Mouse (Mus musculus) limb, embryonic 10.5 days (tissue): ENCODE measurements around the gene Prrxl1. TPM values are rescaled to one million over a fixed set of nuclear protein-coding genes. Genes with fewer than 3 reads are reported as not detected.
A peak's percentile ranks its signal among the peaks of the same experiment; 100 is the strongest.

Experiments
- DNase-seq: peaks from one replicate; pipeline ENCODE4 v3.0.0-alpha.2; 2017; ENCODE audit warnings: low spot score
- H3K27ac ChIP-seq: fragments of 300-500 bp; sonication (generic); 2 replicates; pipeline ENCODE4 v1.5.1; 2016; ENCODE audit warnings: mild to moderate bottlenecking
- H3K27me3 ChIP-seq: fragments of 300-500 bp; sonication (generic); 2 replicates; pipeline ENCODE4 v1.6.1; 2016; ENCODE audit warnings: low read depth, mild to moderate bottlenecking; ENCODE audit not compliant: poor library complexity, severe bottlenecking
- H3K36me3 ChIP-seq: fragments of 300-500 bp; sonication (generic); 2 replicates; pipeline ENCODE4 v1.6.1; 2016; ENCODE audit warnings: mild to moderate bottlenecking, moderate library complexity
- H3K4me1 ChIP-seq: fragments of 300-500 bp; sonication (generic); 2 replicates; pipeline ENCODE4 v1.6.1; 2016
- H3K4me3 ChIP-seq: fragments of 300-500 bp; sonication (generic); 2 replicates; pipeline ENCODE4 v1.5.1; 2016; ENCODE audit warnings: mild to moderate bottlenecking, moderate library complexity
- H3K9me3 ChIP-seq: fragments of 300-500 bp; sonication (generic); replicated peaks from 2 replicates; pipeline ENCODE4 v1.6.1; 2016; ENCODE audit warnings: mild to moderate bottlenecking
- WGBS: fragments of 180-500 bp; shearing (Covaris S2); methylation state at CpG from one replicate; pipeline ENCODE4 v1.1.7; 2016; 5-methylcytosine and 5-hydroxymethylcytosine counted together
- polyA plus RNA-seq: library from polyadenylated mRNA; unstranded; fragments of >200 nt; fragmentation: Nextera tagmentation; extraction: Ambion mirVana; gene quantifications from 2 replicates; pipeline ENCODE4 v1.2.1, GENCODE M21; 2016

Gene Prrxl1
- polyA plus RNA-seq, result not detected in 2 replicates

DNA sequence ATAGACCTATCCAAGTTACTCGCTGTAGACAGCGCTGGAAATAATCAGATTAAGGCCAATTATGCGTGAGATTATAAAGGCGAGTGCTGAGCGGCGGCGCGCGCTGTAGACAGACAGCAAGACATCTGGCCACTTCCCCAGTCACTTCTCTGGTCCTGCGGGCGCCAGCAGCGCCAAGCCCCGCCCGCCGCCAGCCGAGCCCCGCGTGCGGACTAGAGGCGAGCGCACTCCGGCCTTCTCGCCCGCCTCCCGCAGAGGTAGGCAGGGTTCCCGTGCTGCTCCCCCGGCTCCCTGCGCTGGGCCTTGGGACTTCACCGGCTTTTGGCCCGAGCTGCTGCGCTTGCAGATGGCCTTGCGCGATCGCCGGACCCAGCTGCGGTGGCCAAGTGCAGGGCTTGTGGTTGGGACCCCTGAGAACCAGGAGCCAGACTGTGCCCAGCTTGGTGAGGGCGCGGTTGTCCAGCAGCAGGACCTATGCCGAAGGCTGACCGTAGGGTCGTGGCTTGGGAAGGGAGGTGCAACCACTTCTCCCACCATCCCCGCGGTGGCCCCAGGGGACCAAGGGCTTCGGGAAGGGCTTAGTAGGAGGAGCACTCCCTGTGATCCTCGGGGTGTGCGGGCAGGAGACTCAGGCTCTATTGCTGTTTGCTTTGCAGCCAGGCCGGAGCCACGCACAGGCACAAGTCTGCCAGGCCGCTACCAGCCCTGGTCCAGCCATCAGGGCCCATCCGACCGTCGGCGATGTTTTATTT is at the start of gene Prrxl1:
TSS of gene Prrxl1 (plus strand) at position 118 of the 752 bp plus-strand sequence.
- H3K4me3 ChIP-seq, result peak within 1 kb of the TSS; percentile 35
- H3K9me3 ChIP-seq, result no peaks in the 10 kb centered on the region
- no peaks in the 10 kb centered on the region for H3K36me3 ChIP-seq
- peak; percentile 56 for DNase-seq
- no peak within 1 kb of the TSS for H3K27ac ChIP-seq
- peaks cover 26% of the 10 kb centered on the region for H3K4me1 ChIP-seq
- under 1% methylated on average over 53 of the region's 53 CpGs for whole genome bisulfite sequencing
- peaks cover 100% of the 10 kb centered on the region for H3K27me3 ChIP-seq

DNA sequence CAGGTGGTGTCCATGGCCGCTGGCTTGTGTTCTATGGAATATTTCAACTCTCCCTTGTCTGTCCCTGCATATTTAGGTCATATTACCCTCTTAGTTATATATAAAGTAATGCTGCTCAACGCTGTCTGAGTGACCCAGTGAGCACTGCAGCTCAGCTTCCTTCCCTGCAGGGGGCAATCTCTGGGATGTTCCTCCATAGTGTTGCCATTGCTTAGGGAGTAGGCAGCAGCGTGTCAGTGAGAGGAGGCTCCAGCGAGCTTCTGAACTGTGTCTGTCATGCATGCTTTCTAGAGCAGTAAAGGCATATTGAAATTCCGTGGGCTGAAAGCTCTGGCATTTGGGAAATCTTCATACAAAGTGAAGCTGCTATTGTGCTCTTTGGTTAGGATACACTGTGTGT is 47.4 kb upstream of the Prrxl1 start:
- no peak for DNase-seq
- Histone ChIP-seq H3K27me3 (no peaks in the 10 kb centered on the region), H3K36me3 (peaks cover 51% of the 10 kb centered on the region), H3K4me3 (no peak overlapping the region), H3K27ac (no peak overlapping the region), H3K9me3 (no peaks in the 10 kb centered on the region), H3K4me1 (peaks cover 12% of the 10 kb centered on the region)
- 85% methylated on average over 5 of the region's 5 CpGs for WGBS

- H3K4me3 ChIP-seq, result no peak overlapping the region
- H3K27ac ChIP-seq, result no peak overlapping the region
- peaks cover 51% of the 10 kb centered on the region for H3K36me3 ChIP-seq
- WGBS, result 88% methylated on average over 10 of the region's 10 CpGs
- DNase-seq, result no peak
- H3K27me3 ChIP-seq, result no peaks in the 10 kb centered on the region
- no peaks in the 10 kb centered on the region for H3K9me3 ChIP-seq
- H3K4me1 ChIP-seq, result peaks cover 12% of the 10 kb centered on the region
Observed at GRCm38 (mm10) chr14:32553198-32553903, 45.9 kb upstream of the Prrxl1 start.

- peaks cover 56% of the 10 kb centered on the region for H3K36me3 ChIP-seq
- no peak overlapping the region for H3K27ac ChIP-seq
- H3K4me3 ChIP-seq, result no peak overlapping the region
- DNase-seq, result peak; percentile 39
- H3K4me1 ChIP-seq, result peaks cover 12% of the 10 kb centered on the region
- no peaks in the 10 kb centered on the region for H3K27me3 ChIP-seq
- 45% methylated on average over 8 of the region's 8 CpGs for WGBS
- H3K9me3 ChIP-seq, result no peaks in the 10 kb centered on the region
Observed at GRCm38 (mm10) chr14:32554860-32555526, 44.2 kb upstream of the Prrxl1 start.

- peaks cover 91% of the 10 kb centered on the region for H3K36me3 ChIP-seq
- no peak overlapping the region for H3K4me3 ChIP-seq
- H3K27me3 ChIP-seq, result no peaks in the 10 kb centered on the region
- H3K27ac ChIP-seq, result no peak overlapping the region
- no peaks in the 10 kb centered on the region for H3K4me1 ChIP-seq
- 97% methylated on average over 3 of the region's 3 CpGs for whole genome bisulfite sequencing
- H3K9me3 ChIP-seq, result no peaks in the 10 kb centered on the region
- DNase-seq, result no peak
Observed at GRCm38 (mm10) chr14:32561428-32561827, 37.8 kb upstream of the Prrxl1 start.

DNA sequence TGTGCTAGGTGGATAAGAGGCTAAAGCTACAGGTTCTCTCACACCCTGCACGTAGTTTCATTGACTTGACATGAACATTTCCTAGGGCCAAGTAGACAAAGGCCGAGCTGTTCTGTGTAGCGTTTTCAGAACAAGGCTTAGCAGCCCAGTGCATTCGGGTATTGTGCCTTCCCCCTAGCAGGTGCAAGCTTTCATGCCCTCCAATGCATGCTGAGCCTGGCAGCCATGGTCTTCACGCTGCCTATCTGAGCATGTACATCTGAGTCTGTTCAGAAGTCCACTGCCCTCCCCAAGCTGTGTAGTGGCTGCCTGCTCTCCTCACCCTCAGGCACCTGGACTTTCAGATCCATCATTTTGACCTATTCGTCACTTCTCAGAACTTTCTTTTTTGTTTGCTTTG is 35.5 kb upstream of the Prrxl1 start:
- peaks cover 94% of the 10 kb centered on the region for H3K36me3 ChIP-seq
- no peaks in the 10 kb centered on the region for H3K9me3 ChIP-seq
- H3K4me1 ChIP-seq, result no peaks in the 10 kb centered on the region
- DNase-seq, result no peak
- no peak overlapping the region for H3K4me3 ChIP-seq
- 93% methylated on average over 6 of the region's 6 CpGs for WGBS
- H3K27ac ChIP-seq, result no peak overlapping the region
- H3K27me3 ChIP-seq, result no peaks in the 10 kb centered on the region

DNA sequence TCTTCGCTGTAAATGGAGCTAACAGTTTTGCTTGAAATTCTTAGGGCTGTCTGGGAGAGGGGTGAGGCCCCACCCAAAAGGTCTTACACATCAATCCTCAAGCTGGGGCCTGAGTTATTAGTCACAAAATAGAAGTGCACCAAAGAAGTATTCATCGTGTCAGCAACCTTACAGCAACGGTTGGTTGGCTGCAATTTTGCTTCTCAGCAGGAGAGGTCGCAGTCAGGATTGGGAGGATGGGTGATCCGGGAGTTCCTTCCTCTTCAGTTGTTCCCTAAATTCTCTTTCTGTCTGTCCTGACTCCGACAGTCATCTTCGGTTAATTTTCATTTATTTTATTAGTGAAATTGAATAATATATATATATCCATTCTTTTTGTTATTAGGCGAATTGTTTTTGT is 26.7 kb upstream of the Prrxl1 start:
- 66% methylated on average over 8 of the region's 8 CpGs for WGBS
- no peak for DNase-seq
- H3K4me1 ChIP-seq, result no peaks in the 10 kb centered on the region
- no peak overlapping the region for H3K27ac ChIP-seq
- H3K27me3 ChIP-seq, result no peaks in the 10 kb centered on the region
- no peaks in the 10 kb centered on the region for H3K9me3 ChIP-seq
- no peak overlapping the region for H3K4me3 ChIP-seq
- peaks cover 85% of the 10 kb centered on the region for H3K36me3 ChIP-seq

GRCm38 (mm10) chr14:32578420-32578819 is 20.8 kb upstream of the Prrxl1 start:
- no peak for DNase-seq
- no peaks in the 10 kb centered on the region for H3K27me3 ChIP-seq
- H3K4me3 ChIP-seq, result no peak overlapping the region
- H3K9me3 ChIP-seq, result no peaks in the 10 kb centered on the region
- H3K27ac ChIP-seq, result no peak overlapping the region
- 95% methylated on average over 2 of the region's 2 CpGs for whole genome bisulfite sequencing
- no peaks in the 10 kb centered on the region for H3K4me1 ChIP-seq
- peaks cover 46% of the 10 kb centered on the region for H3K36me3 ChIP-seq

DNA sequence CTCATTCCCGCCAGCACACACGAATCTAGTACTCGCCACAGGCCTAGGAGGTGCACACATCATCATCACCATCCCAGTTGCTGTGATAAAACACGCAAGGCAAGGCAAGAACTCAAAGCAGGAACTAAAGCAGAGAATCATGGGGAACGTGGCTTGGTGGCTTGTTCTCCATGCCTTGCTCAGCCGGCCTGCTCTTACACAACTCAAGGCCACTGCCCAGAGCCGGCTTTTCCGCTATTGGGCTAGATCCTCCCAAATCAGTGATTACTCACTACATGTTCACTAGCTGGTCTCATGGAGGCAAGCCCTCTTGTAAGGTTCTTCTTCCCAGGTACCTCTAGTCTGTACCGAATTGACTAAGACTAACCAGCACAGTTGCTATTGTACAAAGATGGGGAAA is 15.5 kb upstream of the Prrxl1 start:
- WGBS, result 91% methylated on average over 9 of the region's 9 CpGs
- Histone ChIP-seq H3K36me3 (peaks cover under 1% of the 10 kb centered on the region; the same call in 1 of the 2 replicates), H3K4me1 (no peaks in the 10 kb centered on the region)

DNA sequence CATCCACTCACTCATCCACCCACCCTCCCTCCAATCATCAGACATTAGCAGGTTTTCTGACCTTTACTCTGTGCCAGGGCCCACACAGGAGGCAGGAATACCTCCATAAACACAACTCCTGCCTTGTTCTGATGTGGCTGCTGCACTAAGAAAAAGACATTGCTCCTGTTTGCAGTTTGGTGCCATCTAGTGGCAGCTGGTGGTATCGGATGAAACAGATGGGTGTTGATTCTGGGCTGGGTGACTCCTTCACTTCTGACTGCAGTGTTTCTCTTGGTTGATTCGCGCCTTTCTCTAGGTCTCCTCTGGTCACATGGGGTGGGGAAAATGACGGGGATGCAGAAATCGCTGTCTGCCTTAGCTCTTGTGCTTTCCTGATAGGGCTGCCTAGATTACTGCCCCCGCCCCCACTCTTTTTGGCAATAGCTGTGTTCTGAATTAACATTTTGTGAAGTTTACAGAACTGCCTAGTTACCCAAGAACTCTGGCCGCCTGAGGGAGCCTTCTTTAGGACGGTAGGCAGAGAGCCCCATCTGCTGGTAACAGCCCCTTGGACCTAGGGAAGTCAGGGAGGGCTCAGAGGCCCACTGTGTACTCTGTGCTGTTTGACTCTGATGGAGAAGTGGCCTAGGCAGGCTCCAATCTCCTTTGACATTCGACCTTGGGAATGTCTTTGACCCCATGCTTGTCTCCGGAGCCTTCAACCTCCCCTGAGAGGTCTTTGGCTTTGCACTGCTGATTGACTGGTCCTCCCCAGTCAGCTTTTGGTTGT is 12.0 kb upstream of the Prrxl1 start:
- 16% methylated on average over 10 of the region's 10 CpGs for WGBS
- 0 out of 2 replicates have a peak, but pooled peaks cover 15% of the 10 kb centered on the region for H3K27me3 ChIP-seq
- H3K4me1 ChIP-seq, result no peaks in the 10 kb centered on the region
- no peak overlapping the region for H3K4me3 ChIP-seq
- no peaks in the 10 kb centered on the region for H3K9me3 ChIP-seq
- H3K27ac ChIP-seq, result no peak overlapping the region
- DNase-seq, result peak; percentile 83
- H3K36me3 ChIP-seq, result no peaks in the 10 kb centered on the region

More for the DNA sequence above, 15.5 kb upstream of the Prrxl1 start:
- Histone ChIP-seq H3K27ac (no peak overlapping the region), H3K9me3 (no peaks in the 10 kb centered on the region), H3K27me3 (0 out of 2 replicates have a peak, but pooled peaks cover 4% of the 10 kb centered on the region), H3K4me3 (no peak overlapping the region)
- DNase-seq, result no peak

DNA sequence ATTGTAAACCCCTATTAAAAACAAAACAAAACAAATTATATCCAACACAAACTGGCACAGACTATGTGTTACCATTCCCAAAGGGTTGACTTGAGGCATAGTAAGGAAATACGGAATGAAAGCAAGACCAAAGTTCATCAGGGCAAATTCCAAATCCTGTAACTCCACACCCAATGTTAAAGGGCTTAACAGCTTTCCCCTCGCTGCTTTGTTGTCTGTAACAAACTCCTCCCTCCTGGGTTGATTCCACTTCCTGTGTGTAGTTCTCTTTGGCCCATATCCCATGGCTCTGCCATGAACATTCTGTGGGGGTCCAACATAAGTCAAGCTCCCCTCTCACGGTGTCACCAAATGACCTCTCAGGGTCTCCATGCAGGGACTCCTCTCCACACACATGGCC is 8.8 kb upstream of the Prrxl1 start:
- H3K4me3 ChIP-seq, result no peak overlapping the region
- H3K4me1 ChIP-seq, result no peaks in the 10 kb centered on the region
- H3K27ac ChIP-seq, result no peak overlapping the region
- WGBS, result 72% methylated on average over 3 of the region's 3 CpGs
- peaks cover 46% of the 10 kb centered on the region for H3K27me3 ChIP-seq
- no peaks in the 10 kb centered on the region for H3K36me3 ChIP-seq
- no peaks in the 10 kb centered on the region for H3K9me3 ChIP-seq
- no peak for DNase-seq
